Mouse (Mus musculus): ENCODE data around the gene Tns1.

- no peak for TF ChIP-seq CTCF (IDR thresholded peaks at IDR 0.05; ENCODE audit: insufficient read depth, low read depth, low read length)
- no peak for TF ChIP-seq POLR2A (IDR thresholded peaks at IDR 0.05; ENCODE audit: insufficient read depth, low read depth, low read length)
Observed at GRCm38 (mm10) chr1:74015513-74016234, 108.6 kb downstream of the Tns1 start.
